Mouse (Mus musculus) CH12.LX (cell line): ENCODE results near the gene Alpk3. TPM values are rescaled to one million over a fixed set of nuclear protein-coding genes. Genes with fewer than 3 reads are reported as not detected.

Source experiments
- DNase-seq: peaks from one replicate; pipeline ENCODE4 v3.0.0-alpha.2; 2013; ENCODE audit errors: extremely low read depth
- H3K27ac ChIP-seq: 2 replicates; pipeline ENCODE4 v1.5.1; 2012; ENCODE audit warnings: low read depth, mild to moderate bottlenecking, control low read depth, moderate library complexity; ENCODE audit not compliant: insufficient read depth
- H3K27me3 ChIP-seq: replicated peaks from 2 replicates; pipeline ENCODE3; 2012; ENCODE audit warnings: inconsistent platforms
- H3K36me3 ChIP-seq, 2 experiments: replicated peaks in 1 of 2; 2 replicates each; pipeline versions ENCODE3 to v1.6.1; 2012; ENCODE audit warnings: inconsistent platforms in 1 of 2, low read length in 1 of 2, mild to moderate bottlenecking in 1 of 2, mixed read lengths in 1 of 2, moderate library complexity in 1 of 2; ENCODE audit not compliant: control insufficient read depth in 1 of 2, insufficient read depth in 1 of 2
- H3K4me1 ChIP-seq, 2 experiments: 2 replicates each; pipeline ENCODE4 v1.6.1; 2012; ENCODE audit warnings: inconsistent platforms in 1 of 2, moderate library complexity in 1 of 2; ENCODE audit not compliant: insufficient read depth in 2 of 2, control insufficient read depth in 1 of 2
- H3K4me2 ChIP-seq: 2 replicates; pipeline ENCODE4 v1.6.1; 2012; ENCODE audit warnings: low read depth, mild to moderate bottlenecking, control low read depth; ENCODE audit not compliant: poor library complexity, insufficient read depth, severe bottlenecking
- H3K4me3 ChIP-seq, 3 experiments: fragments of 150-350 bp in 1 of 3; sonication (generic) in 1 of 3; replicated peaks in 1 of 3; 2 replicates each; pipeline versions ENCODE3 to v1.5.1; 2011 to 2012; ENCODE audit warnings: low read depth in 2 of 3, low read length in 2 of 3, mild to moderate bottlenecking in 2 of 3, moderate library complexity in 2 of 3, control low read depth in 1 of 3, improper control_type of control experiment in 1 of 3, inconsistent platforms in 1 of 3, mixed read lengths in 1 of 3; ENCODE audit not compliant: poor library complexity in 1 of 3
- H3K79me2 ChIP-seq: replicated peaks from 2 replicates; pipeline ENCODE4 v1.6.1; 2012; ENCODE audit warnings: mild to moderate bottlenecking, moderate library complexity; ENCODE audit not compliant: control insufficient read depth, poor library complexity, insufficient read depth, severe bottlenecking; ENCODE audit errors: extremely low read depth
- H3K9ac ChIP-seq: 2 replicates; pipeline ENCODE4 v1.6.1; 2012; ENCODE audit warnings: low read depth, mild to moderate bottlenecking, control low read depth, moderate library complexity; ENCODE audit not compliant: insufficient read depth
- H3K9me3 ChIP-seq: replicated peaks from 2 replicates; pipeline ENCODE3; 2012; ENCODE audit warnings: low read length, inconsistent platforms, mixed read lengths
- BHLHE40 ChIP-seq: IDR thresholded peaks from 2 replicates; pipeline ENCODE4 v1.6.1; 2011; ENCODE audit warnings: mild to moderate bottlenecking, low read depth, low read length, improper control_type of control experiment
- CHD1 ChIP-seq: IDR thresholded peaks from 2 replicates; pipeline ENCODE4 v1.6.1; 2012; ENCODE audit warnings: low read depth, low read length, improper control_type of control experiment, inconsistent platforms
- CHD2 ChIP-seq: IDR thresholded peaks from 2 replicates; pipeline ENCODE4 v1.6.1; 2011; ENCODE audit warnings: low read length, improper control_type of control experiment
- CTCF ChIP-seq, 2 experiments: IDR thresholded peaks in 1 of 2; conservative IDR thresholded peaks in 1 of 2; 2 replicates each; pipeline ENCODE4 v1.5.1; 2011 to 2012; ENCODE audit warnings: low read depth in 2 of 2, low read length in 2 of 2, improper control_type of control experiment in 1 of 2, inconsistent platforms in 1 of 2, mild to moderate bottlenecking in 1 of 2, moderate library complexity in 1 of 2
- ELF1 ChIP-seq: IDR thresholded peaks from 2 replicates; pipeline ENCODE4 v1.6.1; 2014; ENCODE audit warnings: low read depth, mild to moderate bottlenecking, inconsistent platforms, low read length, improper control_type of control experiment
- ETS1 ChIP-seq: conservative IDR thresholded peaks from 2 replicates; pipeline ENCODE4 v1.6.1; 2012; ENCODE audit warnings: low read depth, mild to moderate bottlenecking, inconsistent platforms, low read length, improper control_type of control experiment, moderate library complexity
- HCFC1 ChIP-seq: IDR thresholded peaks from 2 replicates; pipeline ENCODE4 v1.6.1; 2012; ENCODE audit warnings: low read depth, mild to moderate bottlenecking, inconsistent platforms, low read length, improper control_type of control experiment
- JUN ChIP-seq: IDR thresholded peaks from 2 replicates; pipeline ENCODE4 v1.6.1; 2011; ENCODE audit warnings: low read depth, mild to moderate bottlenecking, low read length, improper control_type of control experiment, moderate library complexity; ENCODE audit not compliant: insufficient read depth
- JUND ChIP-seq: conservative IDR thresholded peaks from 2 replicates; pipeline ENCODE4 v1.6.1; 2011; ENCODE audit warnings: low read depth, low read length, improper control_type of control experiment
- MAFK ChIP-seq: IDR thresholded peaks from 2 replicates; pipeline ENCODE4 v1.6.1; 2011; ENCODE audit warnings: low read length, improper control_type of control experiment; ENCODE audit not compliant: insufficient replicate concordance
- MAX ChIP-seq: IDR thresholded peaks from 2 replicates; pipeline ENCODE4 v1.6.1; 2011; ENCODE audit warnings: low read length, improper control_type of control experiment
- MAZ ChIP-seq: IDR thresholded peaks from 2 replicates; pipeline ENCODE4 v1.6.1; 2012; ENCODE audit warnings: low read depth, mild to moderate bottlenecking, inconsistent platforms, low read length, improper control_type of control experiment, moderate library complexity
- MEF2A ChIP-seq: IDR thresholded peaks from 2 replicates; pipeline ENCODE4 v1.6.1; 2014; ENCODE audit warnings: low read depth, mild to moderate bottlenecking, inconsistent platforms, low read length, improper control_type of control experiment, borderline replicate concordance
- MXI1 ChIP-seq: IDR thresholded peaks from 2 replicates; pipeline ENCODE4 v1.6.1; 2011; ENCODE audit warnings: mild to moderate bottlenecking, low read depth, low read length, improper control_type of control experiment
- NELFE ChIP-seq: IDR thresholded peaks from 2 replicates; pipeline ENCODE4 v1.6.1; 2011; ENCODE audit warnings: low read depth, low read length, improper control_type of control experiment
- PAX5 ChIP-seq: IDR thresholded peaks from 2 replicates; pipeline ENCODE4 v1.6.1; 2012; ENCODE audit warnings: low read length, inconsistent platforms, mixed read lengths
- POLR2A ChIP-seq: IDR thresholded peaks from 2 replicates; pipeline ENCODE4 v1.6.1; 2011; ENCODE audit warnings: low read depth, mild to moderate bottlenecking, improper control_type of control experiment, low read length
- POLR2AphosphoS2 ChIP-seq: IDR thresholded peaks from 2 replicates; pipeline ENCODE4 v1.6.1; 2011; ENCODE audit warnings: low read depth, low read length, improper control_type of control experiment
- RAD21 ChIP-seq: IDR thresholded peaks from 2 replicates; pipeline ENCODE4 v1.6.1; 2011; ENCODE audit warnings: low read depth, mild to moderate bottlenecking, low read length, improper control_type of control experiment, moderate library complexity
- RCOR1 ChIP-seq: conservative IDR thresholded peaks from 2 replicates; pipeline ENCODE4 v1.6.1; 2012; ENCODE audit warnings: low read depth, mild to moderate bottlenecking, inconsistent platforms, low read length, improper control_type of control experiment
- SIN3A ChIP-seq: IDR thresholded peaks from 2 replicates; pipeline ENCODE4 v1.6.1; 2012; ENCODE audit warnings: low read length, improper control_type of control experiment, inconsistent platforms
- TBP ChIP-seq: conservative IDR thresholded peaks from 2 replicates; pipeline ENCODE4 v1.6.1; 2011; ENCODE audit warnings: low read depth, low read length, improper control_type of control experiment
- UBTF ChIP-seq: IDR thresholded peaks from 2 replicates; pipeline ENCODE4 v1.6.1; 2012; ENCODE audit warnings: low read depth, mild to moderate bottlenecking, inconsistent platforms, low read length, improper control_type of control experiment, moderate library complexity
- USF1 ChIP-seq: IDR thresholded peaks from 2 replicates; pipeline ENCODE4 v1.6.1; 2014; ENCODE audit warnings: low read depth, mild to moderate bottlenecking, inconsistent platforms, low read length, improper control_type of control experiment
- USF2 ChIP-seq: conservative IDR thresholded peaks from 2 replicates; pipeline ENCODE4 v1.6.1; 2011; ENCODE audit warnings: low read depth, low read length, improper control_type of control experiment
- ZC3H11A ChIP-seq: IDR thresholded peaks from 2 replicates; pipeline ENCODE4 v1.6.1; 2012; ENCODE audit warnings: low read depth, mild to moderate bottlenecking, inconsistent platforms, low read length, improper control_type of control experiment
- dilution Hi-C: fragments of 300-500 bp; cut with MboI; formaldehyde crosslinking; loops from 2 replicates; pipeline ENCODE4 v1.14.3; 2020; ENCODE audit warnings: low sequenced_read_pairs; ENCODE audit not compliant: extremely low pct_unique_long_range_greater_than_20kb, extremely low pct_ligation_motif_present
- in situ Hi-C: fragments of 300-500 bp; cut with MboI; formaldehyde crosslinking; loops from 3 replicates; pipeline ENCODE4 v1.14.3; 2019; ENCODE audit warnings: low sequenced_read_pairs, low pct_ligation_motif_present, low pct_unique_long_range_greater_than_20kb, mixed read lengths
- polyA plus RNA-seq: library from polyadenylated mRNA; unstranded; fragments of >175 nt; gene quantifications from 2 replicates; pipeline ENCODE4 v1.2.1, GENCODE M21; 2012; ENCODE audit warnings: low read depth; ENCODE audit not compliant: insufficient read length
- total RNA-seq, 2 experiments: library from RNA; depleted of rRNA; stranded (reverse); fragments of 300-350 nt in 1 of 2; fragments of >200 nt in 1 of 2; gene quantifications; 2 replicates each; pipeline ENCODE4 v1.2.3; 2012 to 2014

The Alpk3 gene
- 0.13 and 0.64 TPM in 2 replicates for total RNA-seq (2012; rRNA removed)
- 0.08 and 0.13 TPM in 2 replicates for total RNA-seq (2014; rRNA removed)
- polyA plus RNA-seq = 1.1 and 1.6 TPM in 2 replicates

GRCm38 (mm10) chr7:81057471-81057870 lies at the start of gene Alpk3:
Gene Alpk3, plus strand, starts transcription at chr7:81057600.
- H3K27me3 ChIP-seq = peaks cover 1% of the 10 kb centered on the region
- H3K27ac ChIP-seq = no peak within 1 kb of the TSS
- DNase-seq = no peak
- H3K36me3 ChIP-seq = no peaks in the 10 kb centered on the region
- dilution Hi-C loops = no loop called here
- no peak for TF ChIP-seq NELFE
- no peak for TF ChIP-seq ETS1
- no peak for TF ChIP-seq MAZ
- no peak for TF ChIP-seq POLR2AphosphoS2
- TF ChIP-seq MEF2A = no peak
- TF ChIP-seq HCFC1 = no peak
- TF ChIP-seq ZC3H11A = no peak
- TF ChIP-seq CHD2 = no peak
- TF ChIP-seq USF1 = no peak
- H3K79me2 ChIP-seq = no peaks in the 10 kb centered on the region
- no peak within 1 kb of the TSS for H3K4me2 ChIP-seq
- no peaks in the 10 kb centered on the region for H3K9me3 ChIP-seq
- H3K4me1 ChIP-seq = no peaks in the 10 kb centered on the region
- in situ Hi-C loops = loop anchor here (25.0 kb wide), 1 partner anchor 320 kb away; no protein-coding TSS in a partner anchor
- H3K4me3 ChIP-seq = no peak within 1 kb of the TSS
- no peak within 1 kb of the TSS for H3K9ac ChIP-seq

GRCm38 (mm10) chr7:81008285-81008684 lies 49.1 kb upstream of the Alpk3 start:
- no peak overlapping the region for H3K27ac ChIP-seq
- no peak overlapping the region for H3K9ac ChIP-seq
- no peak for DNase-seq
- no peak overlapping the region for H3K4me3 ChIP-seq
- in situ Hi-C loops = no loop called here
- H3K79me2 ChIP-seq = peaks cover 44% of the 10 kb centered on the region
- TF ChIP-seq MAFK = no peak
- TF ChIP-seq JUND = no peak
- TF ChIP-seq SIN3A = no peak
- TF ChIP-seq BHLHE40 = no peak
- TF ChIP-seq JUN = no peak
- no peak for TF ChIP-seq MXI1
- no peak for TF ChIP-seq PAX5
- no peak for TF ChIP-seq MAX
- TF ChIP-seq ELF1 = no peak
- no peak for TF ChIP-seq CTCF (conservative IDR thresholded peaks at IDR 0.05 in 1 of 2, IDR thresholded peaks at IDR 0.05 in 1 of 2; ENCODE audit: low read depth in 2 of 2, low read length in 2 of 2)
- TF ChIP-seq RAD21 = no peak
- no peak for TF ChIP-seq CHD1
- no peak for TF ChIP-seq POLR2A
- no peak for TF ChIP-seq UBTF
- TF ChIP-seq TBP = no peak
- TF ChIP-seq RCOR1 = no peak
- TF ChIP-seq USF2 = no peak
- peaks cover 15 to 48% of the 10 kb centered on the region in 2 experiments for H3K36me3 ChIP-seq
- no peak overlapping the region for H3K4me2 ChIP-seq
- H3K9me3 ChIP-seq = peaks cover 2% of the 10 kb centered on the region
- H3K27me3 ChIP-seq = no peaks in the 10 kb centered on the region
- dilution Hi-C loops = no loop called here
- peaks cover 14 to 53% of the 10 kb centered on the region in 2 experiments; a peak in 3 of 4 replicates for H3K4me1 ChIP-seq
